Mouse (Mus musculus) intestine, postnatal 0 days (tissue): ENCODE measurements around the gene 1700020N01Rik. TPM values are rescaled to one million over a fixed set of nuclear protein-coding genes. Genes with fewer than 3 reads are reported as not detected.

Experiments
- ATAC-seq: fragments of 200-750 bp; cut with Nextera tagmentation; 2 replicates; pipeline ENCODE4 v1.8.0; 2017; ENCODE audit warnings: mild to moderate bottlenecking, moderate TSS enrichment, moderate library complexity
- H3K27ac ChIP-seq: fragments of 300-500 bp; sonication (generic); 2 replicates; pipeline ENCODE4 v1.5.1; 2014; ENCODE audit warnings: mild to moderate bottlenecking, low read depth, low read length, moderate library complexity
- H3K27me3 ChIP-seq: fragments of 300-500 bp; sonication (generic); replicated peaks from 2 replicates; pipeline ENCODE4 v1.6.1; 2014; ENCODE audit warnings: low read length, mixed read lengths; ENCODE audit not compliant: control insufficient read depth, insufficient read depth
- H3K36me3 ChIP-seq: fragments of 300-500 bp; sonication (generic); 2 replicates; pipeline ENCODE4 v1.6.1; 2014; ENCODE audit warnings: mild to moderate bottlenecking, moderate library complexity; ENCODE audit not compliant: control insufficient read depth, insufficient read depth
- H3K4me1 ChIP-seq: fragments of 300-500 bp; sonication (generic); replicated peaks from 2 replicates; pipeline ENCODE4 v1.6.1; 2014; ENCODE audit warnings: antibody characterized with exemption, low read length, mixed read lengths; ENCODE audit not compliant: control insufficient read depth, insufficient read depth
- H3K4me2 ChIP-seq: fragments of 300-500 bp; sonication (generic); replicated peaks from 2 replicates; pipeline ENCODE4 v1.6.1; 2014; ENCODE audit warnings: low read depth, mild to moderate bottlenecking, moderate library complexity
- H3K4me3 ChIP-seq: fragments of 300-500 bp; sonication (generic); 2 replicates; pipeline ENCODE4 v1.5.1; 2014; ENCODE audit warnings: low read depth, low read length
- H3K9ac ChIP-seq: fragments of 300-500 bp; sonication (generic); 2 replicates; pipeline ENCODE4 v1.6.1; 2014; ENCODE audit warnings: mild to moderate bottlenecking, low read depth, low read length
- H3K9me3 ChIP-seq: fragments of 300-500 bp; sonication (generic); 2 replicates; pipeline ENCODE4 v1.6.1; 2016; ENCODE audit warnings: mixed run types; ENCODE audit not compliant: control insufficient read depth
- CTCF ChIP-seq: sonication (generic); IDR thresholded peaks from 2 replicates; pipeline ENCODE4 v1.5.1; 2016; ENCODE audit warnings: low read depth, mild to moderate bottlenecking, control low read depth, antibody characterized with exemption, moderate library complexity
- WGBS: fragments of 180-500 bp; shearing (Covaris S2); extraction: QIAGEN DNeasy Blood & Tissue Kit; methylation state at CpG from one replicate; pipeline ENCODE4 v1.1.7; 2014; 5-methylcytosine and 5-hydroxymethylcytosine counted together
- polyA plus RNA-seq: library from polyadenylated mRNA; unstranded; fragments of >200 nt; fragmentation: Nextera tagmentation; extraction: Ambion mirVana; gene quantifications from 2 replicates; pipeline ENCODE4 v1.2.1, GENCODE M21; 2015

The 1700020N01Rik gene
- polyA plus RNA-seq, 1 experiment from 2014 or later = 1.4 TPM

DNA sequence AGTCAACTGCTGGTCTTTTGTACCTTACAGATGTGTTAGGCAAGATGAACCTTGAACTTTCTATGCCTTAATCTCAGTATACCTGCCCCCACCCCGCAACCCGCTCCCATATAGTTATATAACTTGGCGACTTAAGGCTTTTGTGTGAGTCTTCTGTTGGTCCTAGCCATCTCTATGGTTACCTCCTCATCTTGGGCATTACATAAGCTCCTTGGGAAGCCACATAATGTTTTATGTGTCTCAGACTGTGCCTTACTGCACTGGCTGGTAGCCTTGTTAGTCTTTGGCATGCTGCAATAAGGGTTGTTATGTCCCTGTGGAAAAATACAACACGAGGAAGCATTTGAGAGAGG is 39.3 kb upstream of the 1700020N01Rik start:
- no peak overlapping the region for H3K27ac ChIP-seq
- ATAC-seq = peak; percentile 86

DNA sequence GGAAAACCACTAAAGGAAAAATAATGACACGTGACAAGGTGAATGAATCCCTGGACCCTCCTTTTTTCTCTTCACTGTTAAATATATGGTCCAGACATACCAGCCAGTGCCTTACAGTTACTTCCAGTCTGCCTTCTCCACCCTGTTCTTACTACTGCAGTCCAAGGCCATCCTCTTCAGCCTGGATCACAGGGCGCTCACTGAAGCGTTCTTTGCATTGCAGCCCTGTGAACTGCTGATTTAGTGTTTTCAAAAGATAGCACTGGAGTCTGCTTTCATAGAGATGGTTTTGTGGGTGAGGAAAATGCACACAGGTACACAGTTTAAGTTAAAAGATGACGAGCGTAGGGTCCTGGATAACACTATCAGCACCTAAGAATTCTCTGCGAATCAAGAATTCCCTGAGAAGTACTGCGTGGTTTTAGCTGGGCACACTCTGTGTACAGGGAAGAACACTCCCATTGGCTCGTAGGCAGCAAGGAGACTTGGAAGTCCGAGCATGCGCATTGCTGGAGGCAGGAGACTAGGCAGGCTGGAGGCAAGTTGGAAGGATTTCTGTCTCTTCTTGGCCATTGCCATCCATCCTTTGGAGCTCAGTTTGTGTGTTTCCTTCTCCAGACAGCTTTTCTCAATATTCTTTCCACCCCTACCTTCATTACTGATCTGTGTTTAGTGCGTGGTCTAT is 37.9 kb upstream of the 1700020N01Rik start:
- 82% methylated on average over 11 of the region's 11 CpGs for WGBS
- no peak overlapping the region for H3K9ac ChIP-seq
- H3K27me3 ChIP-seq = no peaks in the 10 kb centered on the region
- H3K27ac ChIP-seq = no peak overlapping the region
- H3K4me2 ChIP-seq = no peak overlapping the region
- H3K36me3 ChIP-seq = no peaks in the 10 kb centered on the region
- no peaks in the 10 kb centered on the region for H3K4me1 ChIP-seq
- TF ChIP-seq CTCF = no peak
- no peaks in the 10 kb centered on the region for H3K9me3 ChIP-seq
- H3K4me3 ChIP-seq = no peak overlapping the region
- ATAC-seq = no peak

More for the DNA sequence above, 39.3 kb upstream of the 1700020N01Rik start:
- Histone ChIP-seq H3K9ac (no peak overlapping the region), H3K4me3 (no peak overlapping the region), H3K4me2 (no peak overlapping the region), H3K27me3 (no peaks in the 10 kb centered on the region), H3K9me3 (no peaks in the 10 kb centered on the region), H3K36me3 (no peaks in the 10 kb centered on the region), H3K4me1 (no peaks in the 10 kb centered on the region)
- 55% methylated on average over 4 of the region's 4 CpGs for WGBS
- no peak for TF ChIP-seq CTCF

DNA sequence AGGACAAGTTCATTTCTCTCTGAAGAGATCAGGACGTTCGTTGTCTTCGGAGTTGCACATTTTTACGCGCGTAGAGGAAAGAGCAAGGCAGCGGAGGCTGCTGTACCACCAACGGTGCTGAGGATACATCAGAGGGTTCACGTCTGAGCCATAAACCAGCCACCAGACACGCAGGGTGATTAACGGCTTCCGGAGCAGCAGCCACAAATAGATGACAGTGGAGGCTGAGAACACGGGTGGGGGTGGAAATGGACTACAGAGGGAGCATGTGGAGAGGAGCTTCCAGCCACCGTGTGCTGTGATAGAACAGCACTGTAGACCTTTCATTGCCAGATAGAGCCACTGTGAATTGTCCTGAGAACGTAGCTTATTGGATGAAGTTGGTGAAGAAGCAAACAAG is 33.2 kb upstream of the 1700020N01Rik start:
- no peak for ATAC-seq
- H3K9me3 ChIP-seq = no peaks in the 10 kb centered on the region
- H3K4me1 ChIP-seq = no peaks in the 10 kb centered on the region
- no peaks in the 10 kb centered on the region for H3K27me3 ChIP-seq
- no peak overlapping the region for H3K27ac ChIP-seq
- H3K4me2 ChIP-seq = no peak overlapping the region
- no peaks in the 10 kb centered on the region for H3K36me3 ChIP-seq
- TF ChIP-seq CTCF = no peak
- 54% methylated on average over 15 of the region's 15 CpGs for WGBS
- no peak overlapping the region for H3K4me3 ChIP-seq
- H3K9ac ChIP-seq = no peak overlapping the region

DNA sequence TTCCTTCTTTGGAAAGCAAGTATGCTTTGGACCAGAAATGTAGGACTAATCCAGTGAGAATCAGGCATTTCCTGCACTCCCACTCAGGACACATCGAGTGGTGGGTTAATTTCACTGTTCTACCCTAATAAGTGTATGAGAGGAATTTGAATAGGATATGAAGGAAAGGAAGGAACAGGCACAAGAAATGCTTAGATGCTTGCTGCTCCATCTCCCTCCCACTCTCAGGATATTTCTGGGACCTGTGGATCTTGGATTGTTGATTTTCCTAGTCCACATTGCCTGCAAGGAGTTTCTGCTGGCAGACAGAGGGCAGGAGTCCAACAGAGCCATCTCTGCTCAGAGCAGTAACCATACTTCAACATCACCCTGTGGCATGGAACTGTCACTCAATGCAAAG is 31.8 kb upstream of the 1700020N01Rik start:
- Histone ChIP-seq H3K9me3 (no peaks in the 10 kb centered on the region), H3K27ac (no peak overlapping the region), H3K36me3 (no peaks in the 10 kb centered on the region), H3K4me3 (no peak overlapping the region), H3K27me3 (no peaks in the 10 kb centered on the region), H3K9ac (no peak overlapping the region), H3K4me2 (no peak overlapping the region), H3K4me1 (no peaks in the 10 kb centered on the region)
- 76% methylated on average over 1 of the region's 1 CpGs for WGBS
- TF ChIP-seq CTCF = no peak; the same call in 1 of the 2 replicates
- no peak for ATAC-seq

DNA sequence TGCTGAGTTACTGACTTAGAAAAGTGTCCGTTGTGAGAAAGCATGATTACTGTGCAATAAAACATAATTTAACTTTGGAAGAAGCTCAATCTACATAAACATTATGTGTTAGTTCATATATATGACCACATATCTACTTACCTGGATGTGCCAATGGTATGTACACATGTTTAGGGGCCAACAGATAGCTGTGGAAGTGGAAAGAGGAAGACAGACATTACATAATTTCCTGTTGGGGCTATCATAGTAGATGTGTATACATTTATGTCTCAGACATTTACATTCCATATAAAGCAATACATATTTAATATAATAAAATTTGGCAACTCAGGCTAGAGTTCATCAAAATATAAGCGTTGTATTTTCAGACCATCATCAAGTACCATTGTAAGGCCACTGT is 29.5 kb upstream of the 1700020N01Rik start:
- no peaks in the 10 kb centered on the region for H3K36me3 ChIP-seq
- H3K27ac ChIP-seq = no peak overlapping the region
- WGBS = 80% methylated on average over 2 of the region's 2 CpGs
- no peaks in the 10 kb centered on the region for H3K4me1 ChIP-seq
- H3K9me3 ChIP-seq = no peaks in the 10 kb centered on the region
- H3K4me2 ChIP-seq = no peak overlapping the region
- no peak overlapping the region for H3K9ac ChIP-seq
- no peak for TF ChIP-seq CTCF
- no peak overlapping the region for H3K4me3 ChIP-seq
- ATAC-seq = no peak
- no peaks in the 10 kb centered on the region for H3K27me3 ChIP-seq

DNA sequence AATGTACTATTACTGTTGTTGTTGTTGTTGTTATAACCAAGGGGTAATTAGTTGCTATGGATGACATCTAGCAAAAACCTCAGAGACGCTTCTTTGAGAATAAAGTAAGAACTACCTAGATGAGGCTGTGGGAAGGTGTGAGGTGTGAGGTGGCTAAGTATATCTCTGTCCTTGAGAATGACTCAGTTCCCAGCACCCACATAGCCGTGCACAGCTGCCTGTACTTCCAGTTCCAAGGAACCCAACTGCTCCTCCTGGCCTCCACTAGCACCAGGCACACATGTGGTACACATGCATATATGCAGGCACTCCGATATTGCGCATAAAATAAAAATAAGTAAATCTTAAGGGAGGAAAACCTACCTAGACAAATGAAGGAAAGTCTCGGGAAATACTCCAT is 28.8 kb upstream of the 1700020N01Rik start:
- WGBS = 91% methylated on average over 5 of the region's 5 CpGs
- Histone ChIP-seq H3K36me3 (no peaks in the 10 kb centered on the region), H3K27me3 (no peaks in the 10 kb centered on the region), H3K27ac (no peak overlapping the region), H3K4me3 (no peak overlapping the region), H3K9ac (no peak overlapping the region), H3K4me1 (no peaks in the 10 kb centered on the region), H3K9me3 (no peaks in the 10 kb centered on the region), H3K4me2 (no peak overlapping the region)
- ATAC-seq = no peak
- TF ChIP-seq CTCF = no peak

DNA sequence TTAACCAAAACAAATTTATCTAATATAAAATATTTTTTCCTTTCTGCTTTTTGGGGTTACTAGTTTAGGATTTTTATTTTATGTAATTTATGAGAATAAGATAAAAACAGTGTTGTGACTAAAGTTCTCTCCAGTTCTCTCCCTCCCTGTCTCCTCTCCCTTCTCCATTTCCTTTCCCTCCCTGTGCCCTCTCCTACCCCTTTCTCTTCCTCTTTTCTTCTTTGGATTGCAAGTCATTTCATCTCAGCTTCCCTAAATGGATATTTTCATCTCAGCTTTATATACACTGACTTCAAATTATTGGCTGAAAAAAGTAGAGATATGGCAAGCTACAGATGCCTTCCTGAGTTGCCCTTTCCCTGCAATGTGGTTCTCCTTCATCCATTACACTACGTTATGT is 26.9 kb upstream of the 1700020N01Rik start:
- no peak overlapping the region for H3K27ac ChIP-seq

More for the DNA sequence above, 26.9 kb upstream of the 1700020N01Rik start:
- no peak for TF ChIP-seq CTCF
- Histone ChIP-seq H3K4me2 (no peak overlapping the region), H3K9me3 (no peaks in the 10 kb centered on the region), H3K27me3 (no peaks in the 10 kb centered on the region), H3K4me1 (no peaks in the 10 kb centered on the region), H3K9ac (no peak overlapping the region), H3K4me3 (no peak overlapping the region), H3K36me3 (no peaks in the 10 kb centered on the region)
- WGBS = 89% methylated on average over 1 of the region's 1 CpGs
- ATAC-seq = no peak
